Mouse (Mus musculus) MEL (cell line): ENCODE measurements around the gene Gnaq. TPM values are rescaled to one million over a fixed set of nuclear protein-coding genes. Genes with fewer than 3 reads are reported as not detected.

ENCODE experiments used
- DNase-seq: peaks from one replicate; pipeline ENCODE4 v3.0.0; 2011; ENCODE audit warnings: low read depth, low spot score
- H3K27ac ChIP-seq: 2 replicates; pipeline ENCODE4 v1.5.1; 2012; ENCODE audit warnings: low read depth, mild to moderate bottlenecking, control low read depth, low read length, moderate library complexity; ENCODE audit not compliant: control insufficient read depth
- H3K27me3 ChIP-seq, 2 experiments: fragments of 150-350 bp in 1 of 2; sonication (generic) in 1 of 2; 2 replicates each; pipeline ENCODE4 v1.6.1; 2012; ENCODE audit warnings: low read length in 2 of 2, mild to moderate bottlenecking in 2 of 2, improper control_type of control experiment in 1 of 2, moderate library complexity in 1 of 2; ENCODE audit not compliant: insufficient read depth in 2 of 2, control insufficient read depth in 1 of 2
- H3K36me3 ChIP-seq, 2 experiments: 2 replicates each; pipeline ENCODE4 v1.6.1; 2012 to 2014; ENCODE audit warnings: low read length in 2 of 2, improper control_type of control experiment in 1 of 2, inconsistent platforms in 1 of 2, mild to moderate bottlenecking in 1 of 2; ENCODE audit not compliant: insufficient read depth in 2 of 2, control insufficient read depth in 1 of 2
- H3K4me1 ChIP-seq, 2 experiments: fragments of 150-350 bp in 1 of 2; sonication (generic) in 1 of 2; 2 replicates each; pipeline ENCODE4 v1.6.1; 2012; ENCODE audit warnings: low read length in 2 of 2, improper control_type of control experiment in 1 of 2, mild to moderate bottlenecking in 1 of 2; ENCODE audit not compliant: insufficient read depth in 2 of 2, control insufficient read depth in 1 of 2
- H3K4me3 ChIP-seq, 2 experiments: fragments of 150-350 bp in 1 of 2; sonication (generic) in 1 of 2; 2 replicates each; pipeline ENCODE4 v1.5.1; 2012; ENCODE audit warnings: low read depth in 2 of 2, low read length in 2 of 2, mild to moderate bottlenecking in 2 of 2, moderate library complexity in 2 of 2, control low read depth in 1 of 2, improper control_type of control experiment in 1 of 2; ENCODE audit not compliant: control insufficient read depth in 1 of 2, insufficient read depth in 1 of 2
- H3K79me2 ChIP-seq: 2 replicates; pipeline ENCODE4 v1.6.1; 2012; ENCODE audit warnings: mild to moderate bottlenecking, low read length, moderate library complexity; ENCODE audit not compliant: control insufficient read depth, poor library complexity, insufficient read depth
- H3K9ac ChIP-seq: 2 replicates; pipeline ENCODE4 v1.6.1; 2012; ENCODE audit warnings: low read depth, mild to moderate bottlenecking, control low read depth, low read length, moderate library complexity; ENCODE audit not compliant: control insufficient read depth, poor library complexity, severe bottlenecking
- H3K9me3 ChIP-seq: fragments of 150-350 bp; sonication (generic); replicated peaks from 2 replicates; pipeline ENCODE4 v1.6.1; 2012; ENCODE audit warnings: mild to moderate bottlenecking, low read length, improper control_type of control experiment, moderate library complexity; ENCODE audit not compliant: insufficient read depth
- BHLHE40 ChIP-seq: IDR thresholded peaks from 2 replicates; pipeline ENCODE4 v1.6.1; 2012; ENCODE audit warnings: low read depth, mild to moderate bottlenecking, inconsistent platforms, low read length, improper control_type of control experiment, borderline replicate concordance
- CHD2 ChIP-seq: IDR thresholded peaks from 2 replicates; pipeline ENCODE4 v1.6.1; 2011; ENCODE audit warnings: low read length, improper control_type of control experiment
- E2F4 ChIP-seq: IDR thresholded peaks from 2 replicates; pipeline ENCODE4 v1.6.1; 2011; ENCODE audit warnings: low read depth, low read length, improper control_type of control experiment, borderline replicate concordance
- ELF1 ChIP-seq: IDR thresholded peaks from 2 replicates; pipeline ENCODE4 v1.6.1; 2014; ENCODE audit warnings: low read depth, mild to moderate bottlenecking, inconsistent platforms, low read length, improper control_type of control experiment, moderate library complexity
- EP300 ChIP-seq, 2 experiments: IDR thresholded peaks; 2 replicates each; pipeline ENCODE4 v1.6.1; 2011; ENCODE audit warnings: improper control_type of control experiment in 2 of 2, low read length in 2 of 2, low read depth in 1 of 2, mild to moderate bottlenecking in 1 of 2
- ETS1 ChIP-seq: IDR thresholded peaks from 2 replicates; pipeline ENCODE4 v1.6.1; 2012; ENCODE audit warnings: low read depth, mild to moderate bottlenecking, inconsistent platforms, low read length, improper control_type of control experiment, moderate library complexity
- GABPA ChIP-seq: IDR thresholded peaks from 2 replicates; pipeline ENCODE4 v1.6.1; 2012; ENCODE audit warnings: low read depth, mild to moderate bottlenecking, inconsistent platforms, low read length, improper control_type of control experiment, moderate library complexity
- HCFC1 ChIP-seq: IDR thresholded peaks from 2 replicates; pipeline ENCODE4 v1.6.1; 2012; ENCODE audit warnings: low read depth, mild to moderate bottlenecking, inconsistent platforms, low read length, improper control_type of control experiment, moderate library complexity
- MAZ ChIP-seq: IDR thresholded peaks from 2 replicates; pipeline ENCODE4 v1.6.1; 2012; ENCODE audit warnings: low read depth, mild to moderate bottlenecking, inconsistent platforms, low read length, improper control_type of control experiment
- MXI1 ChIP-seq: IDR thresholded peaks from 2 replicates; pipeline ENCODE4 v1.6.1; 2011; ENCODE audit warnings: mild to moderate bottlenecking, low read depth, low read length, improper control_type of control experiment
- MYB ChIP-seq: IDR thresholded peaks from 2 replicates; pipeline ENCODE4 v1.6.1; 2011; ENCODE audit warnings: mild to moderate bottlenecking, low read depth, low read length, improper control_type of control experiment
- MYC ChIP-seq: IDR thresholded peaks from 2 replicates; pipeline ENCODE4 v1.6.1; 2011; ENCODE audit warnings: low read depth, mild to moderate bottlenecking, low read length, improper control_type of control experiment, moderate library complexity
- NELFE ChIP-seq: IDR thresholded peaks from 2 replicates; pipeline ENCODE4 v1.6.1; 2011; ENCODE audit warnings: low read depth, low read length, improper control_type of control experiment
- NRF1 ChIP-seq: IDR thresholded peaks from 2 replicates; pipeline ENCODE4 v1.6.1; 2014; ENCODE audit warnings: low read depth, mild to moderate bottlenecking, inconsistent platforms, low read length, improper control_type of control experiment, moderate library complexity; ENCODE audit not compliant: poor library complexity, insufficient read depth, severe bottlenecking
- POLR2A ChIP-seq, 2 experiments: IDR thresholded peaks; 2 replicates each; pipeline ENCODE4 v1.6.1; 2011 to 2012; ENCODE audit warnings: low read length in 2 of 2, mild to moderate bottlenecking in 2 of 2, control low read depth in 1 of 2, improper control_type of control experiment in 1 of 2, low read depth in 1 of 2, moderate library complexity in 1 of 2; ENCODE audit not compliant: control insufficient read depth in 1 of 2, insufficient read depth in 1 of 2, poor library complexity in 1 of 2
- POLR2AphosphoS2 ChIP-seq: IDR thresholded peaks from 2 replicates; pipeline ENCODE4 v1.6.1; 2011; ENCODE audit warnings: low read length, improper control_type of control experiment
- RAD21 ChIP-seq: IDR thresholded peaks from 2 replicates; pipeline ENCODE4 v1.6.1; 2011; ENCODE audit warnings: mild to moderate bottlenecking, low read depth, low read length, improper control_type of control experiment
- SIN3A ChIP-seq: IDR thresholded peaks from 2 replicates; pipeline ENCODE4 v1.6.1; 2012; ENCODE audit warnings: low read length, improper control_type of control experiment, inconsistent platforms
- SMC3 ChIP-seq: IDR thresholded peaks from 2 replicates; pipeline ENCODE4 v1.6.1; 2011; ENCODE audit warnings: low read depth, low read length, improper control_type of control experiment
- TBP ChIP-seq: IDR thresholded peaks from 2 replicates; pipeline ENCODE4 v1.8.0; 2011; ENCODE audit warnings: low read depth, low read length, improper control_type of control experiment
- UBTF ChIP-seq: IDR thresholded peaks from 2 replicates; pipeline ENCODE4 v1.6.1; 2012; ENCODE audit warnings: low read depth, mild to moderate bottlenecking, inconsistent platforms, low read length, improper control_type of control experiment, moderate library complexity, borderline replicate concordance; ENCODE audit not compliant: insufficient read depth
- USF1 ChIP-seq: IDR thresholded peaks from 2 replicates; pipeline ENCODE4 v1.6.1; 2014; ENCODE audit warnings: low read depth, mild to moderate bottlenecking, inconsistent platforms, low read length, improper control_type of control experiment, moderate library complexity
- USF2 ChIP-seq, 2 experiments: IDR thresholded peaks; 2 replicates each; pipeline ENCODE4 v1.6.1; 2011 to 2012; ENCODE audit warnings: improper control_type of control experiment in 2 of 2, low read length in 2 of 2, borderline replicate concordance in 1 of 2, inconsistent platforms in 1 of 2, low read depth in 1 of 2, mild to moderate bottlenecking in 1 of 2; ENCODE audit not compliant: insufficient read depth in 1 of 2
- ZKSCAN1 ChIP-seq: IDR thresholded peaks from 2 replicates; pipeline ENCODE4 v1.6.1; 2012; ENCODE audit warnings: low read depth, mild to moderate bottlenecking, inconsistent platforms, low read length, improper control_type of control experiment, moderate library complexity
- polyA plus RNA-seq, 2 experiments: library from polyadenylated mRNA; stranded (reverse) in 1 of 2; unstranded in 1 of 2; fragments of >175 nt in 1 of 2; fragments of >200 nt in 1 of 2; gene quantifications; 2 replicates each; pipeline versions ENCODE4 v1.2.1 to v1.2.4; 2012; ENCODE audit warnings: low replicate concordance in 2 of 2, low read depth in 1 of 2; ENCODE audit not compliant: insufficient read length in 2 of 2, insufficient read depth in 1 of 2, missing spikeins in 1 of 2
- total RNA-seq: library from RNA; depleted of rRNA; stranded (reverse); fragments of 300-350 nt; gene quantifications from 2 replicates; pipeline ENCODE4 v1.2.3, GENCODE M21; 2012

Gene Gnaq
- total and polyA plus RNA-seq, 3 experiments = not detected

DNA sequence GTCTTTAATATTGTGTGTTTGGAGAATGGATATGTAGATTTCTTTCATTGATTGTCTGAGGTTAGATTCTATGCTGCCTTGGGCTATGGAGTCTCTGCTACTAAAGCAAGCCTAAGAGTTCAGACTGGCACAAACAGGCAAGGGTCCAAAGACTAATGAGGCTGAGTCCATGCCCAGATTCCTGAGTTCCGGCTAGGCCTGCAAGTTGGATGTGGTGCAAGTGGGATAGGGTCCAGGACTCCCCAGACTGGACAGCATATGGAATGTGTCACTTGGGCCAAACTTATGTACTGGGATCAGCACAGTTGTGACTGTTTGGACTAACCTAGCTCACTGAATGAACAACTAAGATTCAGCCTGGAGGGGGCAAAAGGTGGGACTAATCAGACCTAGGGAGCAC lies 19.3 kb upstream of the Gnaq start:
- Histone ChIP-seq H3K4me3 (no peak overlapping the region), H3K9ac (no peak overlapping the region), H3K79me2 (no peaks in the 10 kb centered on the region)
- TF ChIP-seq BHLHE40 = no peak
- TF ChIP-seq SMC3 = no peak
- no peak for TF ChIP-seq RAD21
- TF ChIP-seq, all 39 proteins: peak for 0
- Histone ChIP-seq H3K27me3 (no peaks in the 10 kb centered on the region; a peak in 1 of 4 replicates), H3K4me1 (no peaks in the 10 kb centered on the region), H3K36me3 (no peaks in the 10 kb centered on the region), H3K27ac (no peak overlapping the region), H3K9me3 (no peaks in the 10 kb centered on the region)
- DNase-seq = no peak

DNA sequence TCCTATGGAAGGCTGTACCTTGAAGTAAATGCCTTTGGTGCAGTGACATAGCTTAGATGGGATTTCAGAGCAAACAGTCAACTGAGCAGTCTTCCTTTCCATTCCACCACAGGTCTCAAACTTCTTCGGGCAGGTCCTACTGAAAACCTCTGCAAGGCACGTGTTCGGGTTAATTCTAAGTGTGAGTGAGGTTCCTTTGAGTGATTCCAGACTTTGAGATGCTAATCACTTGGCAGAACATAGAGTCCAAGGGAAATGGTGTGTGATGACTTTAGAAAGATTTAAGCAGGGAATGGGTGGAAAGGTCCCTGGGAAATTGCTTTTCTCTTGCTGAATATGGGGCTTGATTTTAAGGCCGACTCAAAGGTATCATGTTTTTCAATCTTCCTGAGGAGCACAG lies 14.2 kb upstream of the Gnaq start:
- TF ChIP-seq BHLHE40 (no peak), NRF1 (no peak), POLR2AphosphoS2 (no peak), UBTF (no peak), HCFC1 (no peak), USF1 (no peak), CHD2 (no peak), TBP (no peak), USF2 (IDR thresholded peaks at IDR 0.05; ENCODE audit: borderline replicate concordance in 1 of 2, insufficient read depth in 1 of 2, low read depth in 1 of 2, low read length in 2 of 2) (no peak), ELF1 (no peak), NELFE (no peak), MYB (no peak), MAZ (no peak)
- DNase-seq = no peak
- Histone ChIP-seq H3K27ac (no peak overlapping the region), H3K79me2 (no peaks in the 10 kb centered on the region), H3K4me3 (no peak overlapping the region), H3K9ac (no peak overlapping the region), H3K36me3 (no peaks in the 10 kb centered on the region), H3K27me3 (no peaks in the 10 kb centered on the region; a peak in 1 of 4 replicates), H3K4me1 (no peaks in the 10 kb centered on the region), H3K9me3 (no peaks in the 10 kb centered on the region)

DNA sequence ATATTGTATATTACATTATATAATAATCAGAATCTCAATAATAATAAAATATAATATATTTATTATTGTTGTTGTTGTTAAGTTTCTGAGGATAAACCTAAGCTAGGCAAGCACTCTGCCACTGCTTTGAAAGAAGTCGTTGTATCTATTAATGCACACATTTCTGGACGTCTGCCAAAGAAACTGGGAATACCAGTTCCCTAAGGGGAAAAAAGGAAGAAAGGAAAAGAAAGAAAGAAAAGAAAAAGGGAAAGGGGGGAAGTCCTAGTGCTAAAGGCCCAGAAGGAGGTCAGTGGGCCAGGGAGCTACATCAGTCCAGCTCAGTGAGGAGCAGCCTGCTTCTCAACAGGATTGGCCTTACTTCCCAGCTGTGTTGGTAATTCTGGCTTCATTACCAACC lies 11.3 kb upstream of the Gnaq start:
- no peak for TF ChIP-seq MAZ
- no peak for TF ChIP-seq NRF1
- no peak for TF ChIP-seq ZKSCAN1
- no peak for TF ChIP-seq SIN3A
- no peak for TF ChIP-seq EP300 (IDR thresholded peaks at IDR 0.05; ENCODE audit: low read depth in 1 of 2, low read length in 2 of 2)
- TF ChIP-seq MYC = no peak
- no peak for TF ChIP-seq E2F4
- TF ChIP-seq GABPA = no peak
- TF ChIP-seq ETS1 = no peak
- TF ChIP-seq POLR2A (IDR thresholded peaks at IDR 0.05; ENCODE audit: control insufficient read depth in 1 of 2, insufficient read depth in 1 of 2, low read depth in 1 of 2, low read length in 2 of 2, poor library complexity in 1 of 2) = no peak
- TF ChIP-seq SMC3 = no peak
- TF ChIP-seq USF1 = no peak
- no peak for TF ChIP-seq TBP
- no peak for TF ChIP-seq HCFC1
- no peak for TF ChIP-seq MXI1
- no peak overlapping the region for H3K27ac ChIP-seq

More for the DNA sequence above, 11.3 kb upstream of the Gnaq start:
- H3K9me3 ChIP-seq = no peaks in the 10 kb centered on the region
- H3K9ac ChIP-seq = no peak overlapping the region
- H3K4me3 ChIP-seq = no peak overlapping the region
- no peaks in the 10 kb centered on the region for H3K79me2 ChIP-seq
- no peaks in the 10 kb centered on the region for H3K4me1 ChIP-seq
- H3K27me3 ChIP-seq = no peaks in the 10 kb centered on the region; a peak in 1 of 4 replicates
- no peak for DNase-seq
- no peaks in the 10 kb centered on the region for H3K36me3 ChIP-seq
